Comparison of ENCODE assay signal across 10 mouse cellular contexts in the genomic region with DNA sequence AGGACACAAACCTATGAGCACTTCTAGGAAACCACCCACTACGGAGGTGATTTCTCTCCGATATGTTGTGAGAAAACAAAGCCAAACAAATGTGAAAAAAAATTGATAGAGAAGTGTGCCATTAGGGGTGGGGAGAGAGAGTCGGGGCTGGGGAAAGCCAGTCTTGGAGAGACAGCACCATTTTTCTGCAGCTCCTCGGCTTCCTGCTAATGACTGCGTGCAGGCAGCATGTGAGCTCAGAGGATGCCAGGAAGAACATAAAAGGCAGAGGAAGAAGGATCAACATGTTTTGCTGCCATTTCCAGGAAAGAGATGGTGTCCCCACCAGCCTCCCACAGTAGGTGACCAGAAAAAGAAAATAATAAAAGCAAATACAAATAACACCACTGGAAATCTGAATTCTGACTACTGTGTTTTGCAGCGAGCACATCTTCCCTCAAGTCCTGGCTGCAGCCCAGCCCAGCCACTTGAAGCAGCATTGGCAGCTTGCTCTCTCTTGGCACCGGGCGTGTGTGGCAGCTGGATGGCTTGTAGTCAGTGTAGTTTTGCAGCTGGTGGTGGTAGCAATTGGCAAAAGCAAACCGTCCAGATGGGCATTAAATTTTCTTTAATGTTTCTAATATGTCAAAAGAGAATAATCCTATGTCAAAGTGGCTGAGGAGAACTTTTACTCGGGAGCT.
DNase-seq lines count a peak whose midpoint lies in the region; ATAC-seq lines count a peak whose summit lies in the region.
"Had no signal": no experiment of that assay in that cellular context is flagged by ENCODE, and none has a peak within 500 bp of the region (broad histone marks: within the 10 kb centered on the region; RNA-seq: fewer than 3 reads in every experiment).

No protein-coding gene starts in this region.

- no peak overlapping the region for H3K4me3 ChIP-seq in forebrain, embryonic 14.5 days (ENCODE audit: low read depth, low read length)
- H3K4me3 ChIP-seq in forebrain, embryonic 10.5 days, result no peak overlapping the region

- 53% methylated on average over 10 of the region's 10 CpGs for WGBS in forebrain, embryonic 14.5 days
- 87% methylated on average over 10 of the region's 10 CpGs for WGBS in forebrain, embryonic 10.5 days

- no peak overlapping the region for H3K9ac ChIP-seq in forebrain, embryonic 14.5 days (ENCODE audit: low read length)

- H3K36me3 ChIP-seq in forebrain, embryonic 14.5 days (ENCODE audit: control insufficient read depth, insufficient read depth, low read length), result no peaks in the 10 kb centered on the region
- H3K36me3 ChIP-seq in forebrain, embryonic 10.5 days (replicated peaks), result no peaks in the 10 kb centered on the region

- DNase-seq in forebrain, embryonic 14.5 days (ENCODE audit: low spot score), result peak; percentile 88
- DNase-seq in forebrain, embryonic 10.5 days (ENCODE audit: extremely low spot score, low spot score), result no peak
- peak; percentile 20 for DNase-seq in 3134 (ENCODE audit: extremely low read depth, insufficient read length, low spot score)
- DNase-seq in cerebellum, postnatal 36 days, result peak; percentile 18 to 19
- DNase-seq in layer of hippocampus, adult 9-11 months, result peak; percentile 85
- DNase-seq in right cerebral cortex, postnatal 4 days, result peak; percentile 75
- DNase-seq in urinary bladder, postnatal 10 days (ENCODE audit: low spot score), result no peak
- no peak for DNase-seq in testis, postnatal 10 days (ENCODE audit: low spot score)

- ATAC-seq in forebrain, embryonic 14.5 days, result peak; percentile 89

- H3K27ac ChIP-seq in forebrain, embryonic 14.5 days (ENCODE audit: low read depth, low read length), result peak overlapping the region; percentile 55; the same call in 1 of the 2 replicates
- H3K27ac ChIP-seq in forebrain, embryonic 10.5 days, result no peak overlapping the region
- H3K27ac ChIP-seq: kidney, postnatal 0 days had no signal

- peak overlapping the region; percentile 23; the same call in 1 of the 2 replicates for H3K4me2 ChIP-seq in forebrain, embryonic 14.5 days (ENCODE audit: low read length)

- no peaks in the 10 kb centered on the region for H3K4me1 ChIP-seq in forebrain, embryonic 14.5 days (ENCODE audit: control insufficient read depth, insufficient read depth, low read length)
- H3K4me1 ChIP-seq in forebrain, embryonic 10.5 days, result peaks cover under 1% of the 10 kb centered on the region; the same call in 1 of the 2 replicates

- H3K27me3 ChIP-seq in forebrain, embryonic 14.5 days (replicated peaks; ENCODE audit: control insufficient read depth, insufficient read depth, low read length), result no peaks in the 10 kb centered on the region
- H3K27me3 ChIP-seq in forebrain, embryonic 10.5 days (ENCODE audit: poor library complexity, severe bottlenecking), result peaks cover 6% of the 10 kb centered on the region; the same call in 1 of the 2 replicates
- H3K27me3 ChIP-seq: CH12.LX had no signal

- H3K9me3 ChIP-seq in forebrain, embryonic 14.5 days (replicated peaks; ENCODE audit: control insufficient read depth, low read length), result no peaks in the 10 kb centered on the region
- H3K9me3 ChIP-seq in forebrain, embryonic 10.5 days, result no peaks in the 10 kb centered on the region

Comparison
In these comparisons a context has a peak if more than half of its experiments do, and no peak if none do; other contexts are left out.
1. DNase-seq: peak in forebrain, embryonic 14.5 days (single experiment), 3134 (single experiment), cerebellum, postnatal 36 days (2 of 2), layer of hippocampus, adult 9-11 months (single experiment) and right cerebral cortex, postnatal 4 days (single experiment); none in forebrain, embryonic 10.5 days (single experiment), urinary bladder, postnatal 10 days (single experiment) and testis, postnatal 10 days (single experiment).